Mouse (Mus musculus) large intestine, adult 2 months (tissue): ENCODE measurements around the gene Cphx1. TPM values are rescaled to one million over a fixed set of nuclear protein-coding genes. Genes with fewer than 3 reads are reported as not detected.

Experiments
- polyA plus RNA-seq: library from polyadenylated mRNA; depleted of rRNA; stranded (reverse); fragments of >200 nt; gene quantifications from 2 replicates; pipeline ENCODE4 v1.2.3, GENCODE M21; 2012; rRNA removed

The Cphx1 gene
- polyA plus RNA-seq, 1 experiment = 0.15 TPM

Other genes with a start within 250 kb of the Cphx1 start
- gene Ppif, start 244.2 kb upstream of the Cphx1 start, polyA plus RNA-seq = 83.9 and 87.8 TPM in 2 replicates
- 11.2 and 15.3 TPM in 2 replicates for gene Zcchc24, start 169.3 kb upstream of the Cphx1 start, polyA plus RNA-seq
- 119 and 155 TPM in 2 replicates for gene Anxa11, start 96.1 kb upstream of the Cphx1 start, polyA plus RNA-seq
- gene Plac9a, start 35.2 kb upstream of the Cphx1 start, polyA plus RNA-seq = 0.37 and 1.3 TPM in 2 replicates
- gene Tmem254a, start 10.6 kb upstream of the Cphx1 start, polyA plus RNA-seq = 4.0 and 5.2 TPM in 2 replicates
- gene Duxbl1, start 40.3 kb downstream of the Cphx1 start, polyA plus RNA-seq = 0.08 TPM in 1 of 2 replicates, not detected in the other
- gene Gm9780, start 104.4 kb downstream of the Cphx1 start, polyA plus RNA-seq = 30.5 and 47.4 TPM in 2 replicates
- 24.4 and 42.9 TPM in 2 replicates for gene Tmem254c, start 129.1 kb downstream of the Cphx1 start, polyA plus RNA-seq
- gene Cphx2, start 143.2 kb downstream of the Cphx1 start, polyA plus RNA-seq = not detected in 2 replicates
- gene Cphx3, start 144.0 kb downstream of the Cphx1 start, polyA plus RNA-seq = not detected in 2 replicates
- gene Duxbl2, start 180.0 kb downstream of the Cphx1 start, polyA plus RNA-seq = 0.26 and 0.45 TPM in 2 replicates
- gene Plac9b, start 244.2 kb downstream of the Cphx1 start, polyA plus RNA-seq = 14.0 and 28.3 TPM in 2 replicates